Mouse (Mus musculus) fat pad, adult 2 months (tissue): ENCODE measurements around the gene Nfatc2ip.

ENCODE experiments used
- DNase-seq: peaks from one replicate; pipeline ENCODE4 v3.0.0-alpha.2; 2011; ENCODE audit warnings: low read depth, low spot score; ENCODE audit errors: extremely low read depth

The Nfatc2ip gene

DNA sequence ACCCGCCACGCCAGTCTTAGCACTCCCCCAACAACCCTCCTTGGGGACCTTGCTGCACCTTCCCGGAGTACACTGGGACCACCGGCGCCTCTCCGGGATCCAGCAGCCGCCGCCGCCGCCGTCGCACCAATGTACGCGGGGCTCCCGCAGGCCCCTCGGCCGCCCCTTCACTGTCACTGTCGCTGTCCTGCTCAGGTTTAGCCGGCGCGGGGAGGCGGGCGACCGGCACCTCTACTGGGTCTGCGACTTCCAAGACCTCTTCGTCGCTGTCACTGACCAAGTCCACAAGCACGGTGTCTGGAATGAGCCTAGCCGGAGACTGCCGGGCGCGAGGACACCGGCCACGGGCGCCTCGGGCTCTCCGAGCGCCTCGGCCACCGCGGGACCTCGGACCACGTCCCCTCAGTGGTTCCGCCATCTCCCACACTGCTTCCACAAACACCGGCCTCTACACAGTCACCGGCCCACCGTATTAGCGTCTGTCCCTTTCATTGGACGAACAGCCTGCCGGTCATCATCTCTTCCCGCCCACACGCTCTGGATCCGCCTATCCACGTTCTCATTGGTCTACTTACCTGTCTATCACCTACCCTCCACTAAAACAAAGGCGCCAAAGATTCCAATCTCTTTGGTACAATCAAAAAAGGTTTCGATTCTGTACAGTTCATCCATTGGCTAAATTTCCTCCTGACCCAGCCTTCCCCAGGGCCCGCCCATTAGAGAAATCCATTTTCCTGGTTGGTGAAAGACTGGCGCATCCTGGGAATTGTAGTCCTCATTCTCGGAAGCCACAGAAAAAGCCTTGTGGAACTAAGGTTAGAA is at the start of gene Nfatc2ip:
Gene Nfatc2ip, minus strand, starts transcription at position 440 of the 822 bp plus-strand sequence.
- DNase-seq, result peak; percentile 96

GRCm38 (mm10) chr7:126446217-126446616 is 49.7 kb upstream of the Nfatc2ip start:
- no peak for DNase-seq

DNA sequence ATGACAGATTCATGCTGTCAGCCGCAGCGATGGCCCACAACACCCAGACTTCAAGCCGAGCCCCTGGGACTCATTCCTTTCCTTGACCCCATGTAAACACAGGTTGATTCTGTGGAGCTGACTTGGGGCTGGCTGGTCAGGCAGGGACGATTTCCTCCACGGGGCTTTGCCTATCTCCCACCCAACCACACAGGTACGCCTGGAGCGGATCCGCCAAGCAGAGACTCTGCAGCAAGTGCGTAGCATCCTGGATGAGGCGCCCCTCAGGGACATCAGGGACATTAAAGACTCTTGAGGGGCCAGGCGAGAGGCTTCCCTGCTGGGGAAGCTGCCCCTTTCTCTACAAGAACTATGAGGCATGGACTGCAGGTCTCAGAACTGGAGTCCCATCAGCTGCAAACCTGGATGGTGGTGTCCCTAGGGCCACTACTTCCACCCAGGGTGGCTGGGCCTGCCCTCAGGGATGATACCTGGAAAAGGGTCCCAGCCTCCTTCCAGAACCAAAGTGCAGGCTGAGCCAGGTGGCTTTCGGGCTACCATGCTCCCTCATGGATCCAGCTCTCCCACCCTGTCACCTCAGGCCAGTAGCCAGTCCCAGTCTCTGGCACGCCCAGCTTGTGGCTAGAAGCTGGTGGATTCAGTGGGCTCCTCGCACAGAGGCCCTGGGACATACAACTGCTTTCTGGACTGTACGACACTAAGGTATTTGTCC is 48.7 kb upstream of the Nfatc2ip start:
- DNase-seq, result no peak

- DNase-seq, result no peak
These were observed 48.0 kb upstream of the Nfatc2ip start for GRCm38 (mm10) chr7:126444536-126444935.

GRCm38 (mm10) chr7:126443997-126444396 is 47.5 kb upstream of the Nfatc2ip start:
- no peak for DNase-seq

DNA sequence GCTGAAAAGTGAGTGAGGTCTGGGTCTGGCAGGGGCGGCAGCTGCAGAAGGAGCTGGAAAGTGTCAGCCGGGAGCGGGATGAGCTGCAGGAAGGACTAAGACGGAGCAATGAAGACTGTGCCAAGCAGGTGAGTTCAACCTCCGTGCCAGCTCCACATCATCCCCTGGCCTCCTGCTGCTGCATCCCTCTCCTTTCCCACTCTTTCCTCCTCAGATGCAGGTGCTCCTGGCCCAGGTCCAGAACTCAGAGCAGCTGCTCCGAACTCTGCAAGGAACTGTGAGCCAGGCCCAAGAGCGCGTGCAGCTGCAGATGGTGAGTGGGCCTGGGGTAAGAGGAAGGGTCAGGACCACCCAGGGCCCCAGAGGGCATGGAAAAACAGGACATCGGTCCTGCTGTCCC is 43.6 kb upstream of the Nfatc2ip start:
- DNase-seq, result no peak

DNA sequence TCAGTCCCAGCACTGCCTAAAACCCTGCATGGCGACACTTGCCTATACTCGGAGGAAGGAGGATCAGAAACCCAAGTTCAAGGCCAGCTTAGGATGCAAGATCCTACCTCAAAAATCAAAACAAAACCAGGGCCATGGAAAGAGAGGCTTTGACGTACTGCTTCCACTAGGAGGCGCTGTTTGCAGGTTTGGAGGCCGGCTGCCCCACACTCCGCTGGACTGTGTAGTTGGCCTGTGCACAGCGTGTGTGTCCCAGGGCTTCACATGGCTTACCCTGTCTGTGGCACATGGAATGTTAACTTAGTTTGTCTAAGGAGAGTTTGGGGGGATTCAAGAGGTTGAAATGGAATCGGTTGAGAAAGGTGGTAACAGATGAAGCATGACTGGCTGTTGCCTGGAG is 40.3 kb upstream of the Nfatc2ip start:
- no peak for DNase-seq

GRCm38 (mm10) chr7:126435801-126436200 is 39.3 kb upstream of the Nfatc2ip start:
- DNase-seq, result no peak

GRCm38 (mm10) chr7:126434726-126435125 is 38.2 kb upstream of the Nfatc2ip start:
- DNase-seq, result no peak

- no peak for DNase-seq
These were observed 33.6 kb upstream of the Nfatc2ip start for GRCm38 (mm10) chr7:126430167-126430566.

- DNase-seq, result no peak
These were observed 33.0 kb upstream of the Nfatc2ip start for GRCm38 (mm10) chr7:126429503-126429898.

- no peak for DNase-seq
These were observed 32.3 kb upstream of the Nfatc2ip start, which contains the start of gene Rabep2 for GRCm38 (mm10) chr7:126428631-126429502. TSS of gene Rabep2 (plus strand) at chr7:126428759.

DNA sequence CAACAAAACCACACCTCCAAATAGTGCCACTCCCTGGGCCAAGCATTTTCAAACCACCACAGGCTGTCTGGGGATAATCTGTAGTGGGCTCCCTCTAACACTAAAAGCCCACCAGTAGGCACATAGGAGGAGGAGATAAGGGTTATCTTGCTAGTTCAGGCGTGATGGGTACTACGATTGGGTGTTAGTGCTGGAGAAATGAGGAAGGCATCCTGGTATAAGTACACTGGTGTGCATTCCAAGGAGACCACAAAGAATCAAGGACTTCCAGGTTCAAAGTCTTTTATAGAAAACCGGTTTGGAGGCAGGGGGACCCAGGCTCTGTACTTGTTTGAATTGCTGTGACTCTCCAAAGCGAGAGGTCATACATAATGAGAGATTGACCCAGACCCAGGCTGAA is 31.6 kb upstream of the Nfatc2ip start:
- DNase-seq, result no peak

GRCm38 (mm10) chr7:126427323-126427860 is 30.9 kb upstream of the Nfatc2ip start:
- no peak for DNase-seq

- no peak for DNase-seq
These were observed 27.6 kb upstream of the Nfatc2ip start for GRCm38 (mm10) chr7:126424161-126424560.

- DNase-seq, result no peak
These were observed 25.2 kb upstream of the Nfatc2ip start for GRCm38 (mm10) chr7:126421756-126422155.

- DNase-seq, result no peak
These were observed 22.0 kb upstream of the Nfatc2ip start for GRCm38 (mm10) chr7:126418496-126418895.

DNA sequence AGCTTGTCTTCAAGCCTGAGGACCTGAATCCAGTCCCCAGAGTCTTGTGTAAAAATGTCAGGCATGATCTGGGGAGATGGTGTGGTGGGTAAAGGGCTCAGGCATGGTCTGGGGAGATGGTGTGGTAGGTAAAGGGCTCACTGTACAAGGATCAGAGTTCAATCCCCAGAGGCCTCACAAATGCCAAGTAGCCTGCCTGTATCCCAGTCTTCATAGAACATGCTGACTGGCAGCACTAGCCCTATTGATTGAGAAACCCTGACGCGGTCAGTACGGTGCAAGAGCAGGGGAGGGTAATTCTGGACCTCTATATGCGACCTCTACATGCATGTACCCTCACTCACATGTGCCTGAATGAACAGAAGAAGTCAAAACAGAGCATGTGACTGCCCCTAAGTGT is 21.1 kb upstream of the Nfatc2ip start:
- DNase-seq, result no peak

DNA sequence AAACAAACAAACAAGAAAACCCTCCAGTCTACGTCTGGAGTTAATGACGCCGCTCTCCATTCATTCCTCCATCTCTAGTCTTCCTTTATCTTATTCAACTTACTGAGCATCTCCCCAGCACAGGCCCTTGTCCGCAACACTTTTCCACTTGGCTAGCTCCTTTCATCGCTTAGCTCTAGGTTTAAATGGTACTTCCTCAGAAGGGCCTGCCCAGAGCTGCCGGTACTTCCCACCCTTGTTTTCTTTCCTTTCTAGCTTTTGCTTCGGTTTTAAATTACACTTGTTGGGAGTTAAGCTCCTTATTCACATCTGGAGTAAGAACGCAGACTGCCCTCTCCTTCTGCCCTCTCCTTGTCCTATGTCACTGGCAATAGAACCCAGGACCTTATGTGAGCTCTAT is 20.5 kb upstream of the Nfatc2ip start:
- no peak for DNase-seq

- no peak for DNase-seq
These were observed 20.1 kb upstream of the Nfatc2ip start for GRCm38 (mm10) chr7:126416615-126417014.

- DNase-seq, result no peak
These were observed 18.2 kb upstream of the Nfatc2ip start, which contains the start of gene Cd19 for GRCm38 (mm10) chr7:126414725-126415124. TSS of gene Cd19 (minus strand) at chr7:126414889.
